Mouse (Mus musculus): ENCODE results near the gene Hhex.

Hhex gene

GRCm38 (mm10) chr19:37434263-37434951 is at the start of gene Hhex:
Gene Hhex, plus strand, starts transcription at chr19:37434810.
- DNase-seq: peak; percentile 37

DNA sequence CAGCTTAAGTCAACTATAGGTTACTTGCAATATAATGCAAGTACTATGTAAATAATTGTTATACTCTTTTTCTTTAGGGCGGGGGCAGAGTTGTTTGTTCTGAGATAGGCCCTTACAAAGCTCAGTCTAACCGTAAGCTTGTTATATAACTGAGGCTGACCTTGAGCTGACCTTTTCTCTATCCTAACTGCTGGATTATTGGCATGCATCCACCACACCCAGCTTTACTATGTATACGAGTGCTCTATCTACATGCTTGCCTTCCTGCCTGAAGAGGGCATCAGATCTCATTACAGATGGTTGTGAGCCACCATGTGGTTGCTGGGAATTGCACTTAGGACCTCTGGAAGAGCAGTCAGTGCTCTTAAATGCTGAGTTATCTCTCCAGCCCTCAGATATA is 48.5 kb upstream of the Hhex start:
- DNase-seq: no peak

DNA sequence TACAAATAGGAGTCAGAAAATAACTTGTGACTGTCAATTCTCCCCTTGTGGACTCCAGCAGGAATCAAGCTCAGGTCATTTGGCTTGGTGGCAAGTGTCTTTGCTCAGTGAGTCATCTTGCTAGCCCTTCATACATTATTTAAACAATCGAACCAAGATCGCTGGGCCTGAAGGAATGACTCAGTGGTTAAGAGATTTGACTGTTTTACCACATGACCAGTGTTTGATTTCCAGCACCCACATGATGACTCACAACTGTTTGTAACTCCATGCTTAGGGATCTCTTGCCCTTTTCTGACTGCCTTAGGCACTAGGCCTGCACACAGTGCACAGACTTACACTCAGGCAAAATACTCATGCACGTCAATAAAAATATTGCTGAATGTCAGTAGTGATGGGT is 42.7 kb upstream of the Hhex start:
- DNase-seq: no peak

DNA sequence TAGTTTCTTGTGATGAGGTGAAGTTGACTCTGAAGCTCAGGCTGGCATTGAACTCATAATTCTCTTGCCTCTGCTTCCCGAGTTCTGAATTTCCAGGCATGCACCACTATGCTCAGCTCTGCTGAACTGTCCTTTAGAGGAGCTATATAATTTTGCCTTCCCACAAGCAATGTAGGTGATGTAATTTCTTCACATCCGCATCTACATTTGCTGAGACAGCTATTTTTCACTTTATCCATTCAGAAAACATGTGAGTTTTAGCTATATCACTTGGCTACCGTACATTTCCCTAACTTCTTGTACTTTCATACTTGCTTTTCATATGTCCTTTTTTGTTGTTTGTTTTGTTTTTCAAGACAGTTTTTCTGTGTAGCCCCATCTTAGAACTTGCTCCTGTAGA is 38.3 kb upstream of the Hhex start:
- DNase-seq: no peak

DNA sequence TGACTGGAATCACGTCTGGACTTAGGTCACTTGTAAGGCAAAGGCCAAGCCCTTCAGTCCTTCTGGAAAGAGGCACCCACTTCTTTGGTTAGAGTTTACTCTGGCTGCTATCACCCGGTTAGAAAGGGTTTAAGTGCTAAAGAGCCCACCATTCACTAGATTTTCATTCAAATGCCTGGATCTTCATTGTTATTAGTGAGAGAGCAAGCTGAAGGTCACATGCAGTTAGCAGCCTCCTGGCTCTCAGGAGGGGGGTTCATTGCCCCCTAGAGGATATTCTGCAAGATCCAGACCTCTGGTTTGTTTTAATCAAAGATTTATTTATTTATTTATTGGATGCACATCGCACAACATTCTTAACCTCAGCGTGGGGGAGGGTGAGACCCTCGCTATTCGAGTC is 33.7 kb upstream of the Hhex start:
- no peak for DNase-seq

GRCm38 (mm10) chr19:37418294-37418693 is 16.3 kb upstream of the Hhex start:
- DNase-seq: peak; percentile 28

GRCm38 (mm10) chr19:37419613-37420012 is 15.0 kb upstream of the Hhex start:
- DNase-seq: peak; percentile 24

- DNase-seq: no peak
These were observed 6.0 kb upstream of the Hhex start for GRCm38 (mm10) chr19:37428589-37428988.

DNA sequence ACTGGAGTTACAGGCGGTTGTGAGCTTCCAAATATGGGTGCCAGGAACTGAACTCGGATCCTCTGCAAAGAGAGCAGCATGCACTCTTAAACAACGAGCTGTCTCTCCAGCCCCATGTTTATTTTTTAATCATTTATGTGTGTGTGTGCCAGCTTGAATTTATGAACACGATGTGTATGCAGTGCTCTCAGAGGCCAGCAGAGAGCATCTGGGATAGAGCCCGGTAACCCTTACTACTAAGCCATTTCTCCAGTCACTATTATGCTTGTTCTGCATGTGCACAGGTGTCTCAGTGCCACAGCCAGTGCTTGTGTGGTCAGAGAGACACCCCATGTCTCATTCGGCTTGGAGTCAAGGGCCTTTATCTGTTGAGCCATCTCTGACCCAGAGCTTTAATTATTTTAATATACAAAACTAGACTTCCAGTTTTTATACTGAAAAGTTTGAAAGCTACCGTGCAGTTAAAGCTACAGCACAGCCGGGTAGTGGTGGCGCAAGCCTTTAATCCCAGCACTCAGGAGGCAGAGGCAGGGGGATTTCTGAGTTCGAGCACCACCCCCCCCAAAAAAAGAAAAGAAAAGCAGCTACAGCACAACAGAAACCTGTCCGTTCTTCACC is 3.4 kb upstream of the Hhex start:
- DNase-seq: no peak

DNA sequence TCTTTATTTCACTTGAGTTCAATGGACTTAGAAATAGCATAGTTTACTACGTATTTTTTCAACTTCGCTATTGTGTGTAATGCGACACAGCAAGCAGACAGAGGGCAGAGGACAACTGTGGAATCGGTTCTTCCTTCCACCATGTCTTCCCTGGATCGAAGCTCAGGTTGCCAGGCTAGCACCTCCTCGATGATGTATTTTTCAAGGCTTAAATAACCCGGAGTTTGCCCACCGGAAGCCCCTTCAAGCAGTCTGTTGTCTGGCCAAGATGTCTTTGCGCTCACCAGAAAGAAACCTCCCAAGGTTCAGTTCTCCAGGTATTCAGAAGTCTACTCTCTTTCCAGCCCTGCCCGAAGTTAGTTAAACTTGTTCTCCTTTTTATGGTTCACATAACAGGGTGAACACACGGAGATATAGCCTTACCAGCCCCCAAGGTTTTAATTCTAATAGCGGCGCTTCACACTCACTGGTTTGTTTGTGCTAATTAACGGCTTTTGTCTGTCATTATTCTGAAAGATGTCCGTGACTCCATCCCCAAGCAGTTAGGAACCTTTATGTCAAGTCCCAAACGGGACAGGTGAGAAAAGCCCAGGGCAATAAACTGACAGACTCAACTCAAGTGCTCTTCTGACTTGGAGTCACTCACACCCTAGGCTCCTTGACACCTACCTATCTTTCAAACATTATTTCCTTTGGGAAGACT is 1.6 kb upstream of the Hhex start:
- no peak for DNase-seq

GRCm38 (mm10) chr19:37433895-37434262 is 731 bp upstream of the Hhex start:
- no peak for DNase-seq

DNA sequence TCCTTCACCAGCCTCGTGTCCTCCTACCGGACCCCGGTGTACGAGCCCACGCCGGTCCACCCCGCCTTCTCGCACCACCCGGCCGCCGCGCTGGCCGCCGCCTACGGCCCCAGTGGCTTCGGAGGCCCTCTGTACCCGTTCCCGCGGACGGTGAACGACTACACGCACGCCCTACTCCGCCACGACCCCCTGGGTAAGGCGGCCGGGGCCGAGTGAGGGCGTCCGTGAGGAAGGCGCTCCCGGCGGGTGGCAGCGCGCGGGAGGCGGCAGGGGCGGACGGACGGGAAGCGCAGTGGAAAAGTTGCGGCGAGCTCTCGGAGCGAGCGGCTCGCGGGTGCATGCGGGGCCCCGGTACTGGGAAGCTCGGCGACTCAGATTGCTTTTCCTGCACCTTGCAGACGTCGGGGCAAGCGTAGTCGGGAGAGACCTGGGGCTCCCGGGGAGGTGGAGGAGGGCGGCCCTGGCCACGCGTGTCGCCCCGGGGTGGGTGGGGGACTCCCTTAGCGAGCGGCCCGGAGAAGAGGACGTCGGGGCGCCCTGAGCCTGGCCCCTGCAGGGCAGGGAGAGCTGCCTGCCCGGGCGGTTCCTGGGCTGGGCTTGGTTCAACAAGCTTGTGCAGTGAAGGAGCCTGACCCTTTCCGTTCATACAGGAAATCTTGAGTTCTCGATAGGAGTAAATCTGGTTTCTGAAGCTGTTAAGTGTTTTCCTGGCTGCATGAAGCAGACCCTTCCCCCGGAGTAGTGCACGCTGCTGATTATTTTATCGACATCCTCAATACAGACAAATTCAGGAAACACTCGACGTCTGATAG is 637 bp downstream of the Hhex start:
- no peak for DNase-seq

GRCm38 (mm10) chr19:37435853-37436174 is 1.2 kb downstream of the Hhex start:
- no peak for DNase-seq

DNA sequence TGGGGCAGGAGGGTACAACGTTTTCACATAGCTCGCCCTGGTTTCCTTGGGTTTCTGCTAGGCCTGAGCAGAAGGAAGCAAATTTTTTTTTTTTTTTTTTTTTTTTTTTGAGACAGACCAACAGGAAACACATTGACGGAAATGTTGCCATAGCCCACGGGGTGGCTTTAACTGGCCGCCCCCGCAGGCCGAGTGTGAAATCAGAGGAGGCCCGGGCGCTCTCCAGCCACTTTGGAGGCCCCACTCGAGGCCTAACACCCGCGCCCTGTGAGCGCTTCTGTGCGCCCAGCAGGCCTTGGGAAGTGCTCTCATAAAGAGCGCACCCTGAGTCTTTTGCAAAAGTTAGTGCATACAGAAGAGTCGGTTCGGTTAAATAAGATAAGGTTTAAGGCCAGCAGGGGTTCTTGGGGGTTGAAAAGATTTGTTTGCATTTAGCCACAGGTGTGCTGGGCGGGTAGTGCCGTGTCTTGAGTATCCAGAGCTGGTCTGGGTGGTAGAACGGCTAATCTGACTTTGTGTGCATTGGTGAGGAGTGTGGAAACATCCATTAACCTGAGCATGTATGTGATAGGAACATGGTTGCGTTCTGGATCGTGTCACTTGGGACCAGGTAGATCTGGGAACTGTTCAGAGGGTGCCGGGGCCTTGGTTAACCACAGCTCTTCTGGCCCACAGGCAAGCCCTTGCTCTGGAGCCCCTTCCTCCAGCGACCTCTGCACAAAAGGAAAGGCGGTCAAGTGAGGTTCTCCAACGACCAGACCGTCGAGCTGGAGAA is 2.1 kb downstream of the Hhex start:
- DNase-seq: no peak

- DNase-seq: no peak
These were observed 2.6 kb downstream of the Hhex start for GRCm38 (mm10) chr19:37437289-37437606.

GRCm38 (mm10) chr19:37440181-37440580 is 5.6 kb downstream of the Hhex start:
- no peak for DNase-seq

DNA sequence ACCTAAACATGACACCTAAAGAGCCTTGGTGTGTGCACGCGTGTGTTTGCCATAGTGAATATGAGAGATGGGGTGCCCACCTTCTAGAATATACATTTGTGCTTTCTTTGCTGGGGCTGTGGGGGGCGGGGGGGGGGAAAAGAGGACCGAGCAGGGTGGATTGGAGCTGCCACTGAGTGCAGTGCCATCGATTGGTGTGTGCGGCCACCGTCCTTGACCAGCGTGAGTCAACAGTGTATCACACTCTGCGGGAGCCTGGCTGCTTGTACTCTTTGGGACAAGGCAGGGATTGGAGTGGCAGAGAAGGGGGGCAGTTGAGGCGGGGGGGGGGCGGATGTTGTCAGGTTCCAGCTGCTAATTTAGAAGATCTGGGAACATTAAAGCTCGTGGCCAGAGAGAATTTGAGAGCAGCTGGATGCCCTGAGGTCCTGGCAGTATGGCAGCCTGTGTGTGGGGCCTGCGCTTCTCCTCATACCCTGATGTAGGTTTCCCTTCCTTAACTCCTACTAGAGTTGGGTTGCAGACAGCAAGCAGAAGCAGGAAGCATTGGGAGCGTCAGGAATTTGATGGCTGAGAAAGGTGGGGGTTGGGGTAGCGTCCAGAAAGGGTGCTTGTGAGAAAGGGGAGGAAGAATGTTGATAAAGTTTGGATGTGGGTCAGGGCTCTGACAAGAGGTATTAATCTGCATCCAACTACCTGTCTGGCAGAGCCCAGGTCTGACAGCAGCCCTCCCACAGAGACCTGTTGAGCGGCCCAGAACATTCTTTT is 6.3 kb downstream of the Hhex start:
- no peak for DNase-seq

- no peak for DNase-seq
These were observed 8.1 kb downstream of the Hhex start for GRCm38 (mm10) chr19:37442524-37443286.

GRCm38 (mm10) chr19:37443631-37444140 is 9.1 kb downstream of the Hhex start:
- DNase-seq: no peak

GRCm38 (mm10) chr19:37448212-37448611 is 13.6 kb downstream of the Hhex start:
- no peak for DNase-seq

DNA sequence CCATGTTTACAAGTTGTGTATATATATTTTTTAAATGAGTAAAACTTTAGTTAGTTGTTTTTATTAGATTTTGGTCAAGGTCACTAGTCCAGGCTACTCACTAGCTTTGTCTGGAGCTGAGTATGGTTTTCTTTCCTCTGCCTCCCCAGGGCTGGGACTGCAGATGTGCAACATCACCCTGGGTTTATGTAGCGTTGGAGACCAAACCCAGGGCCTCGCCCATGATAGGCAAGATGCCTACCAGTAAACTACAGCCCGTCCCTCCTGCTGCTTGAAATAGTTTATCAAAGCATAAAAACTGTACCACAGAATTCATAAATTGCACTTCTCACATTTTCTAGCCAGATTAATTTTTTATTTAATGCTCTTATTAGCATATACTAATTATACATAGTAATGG is 14.6 kb downstream of the Hhex start:
- DNase-seq: no peak

All from right cerebral cortex, adult 18-20 months (tissue).